Mouse (Mus musculus): ENCODE data around the gene Igfbpl1. TPM values are rescaled to one million over a fixed set of nuclear protein-coding genes. Genes with fewer than 3 reads are reported as not detected.

The Igfbpl1 gene
- polyA plus RNA-seq, 2 experiments: 0.08 to 1.6 TPM

GRCm38 (mm10) chr4:45786674-45787073 lies 40.0 kb downstream of the Igfbpl1 start:
- whole genome bisulfite sequencing: 44% methylated on average over 4 of the region's 4 CpGs
- no peaks in the 10 kb centered on the region for H3K27me3 ChIP-seq (ENCODE audit: control insufficient read depth, insufficient read depth, low read length)
- H3K4me3 ChIP-seq (replicated peaks; ENCODE audit: low read length): no peak overlapping the region
- ATAC-seq (ENCODE audit: low FRiP score, low read depth): no peak
- no peak for TF ChIP-seq POLR2A (IDR thresholded peaks at IDR 0.05; ENCODE audit: borderline replicate concordance, extremely low read depth, insufficient read depth, insufficient read length)
- no peaks in the 10 kb centered on the region for H3K4me1 ChIP-seq (ENCODE audit: control insufficient read depth, insufficient read depth, low read length)
- no peaks in the 10 kb centered on the region for H3K9me3 ChIP-seq (ENCODE audit: control insufficient read depth, low read length)
- DNase-seq (ENCODE audit: low spot score): no peak
- H3K36me3 ChIP-seq (ENCODE audit: control insufficient read depth, insufficient read depth, low read length): no peaks in the 10 kb centered on the region
- no peak overlapping the region for H3K27ac ChIP-seq (replicated peaks; ENCODE audit: low read depth, low read length)
- H3K4me2 ChIP-seq (replicated peaks; ENCODE audit: low read depth, low read length, severe bottlenecking): no peak overlapping the region
- no peak overlapping the region for H3K9ac ChIP-seq (ENCODE audit: low read depth, low read length, severe bottlenecking)

- TF ChIP-seq POLR2A (IDR thresholded peaks at IDR 0.05; ENCODE audit: borderline replicate concordance, extremely low read depth, insufficient read depth, insufficient read length): no peak
- no peaks in the 10 kb centered on the region for H3K27me3 ChIP-seq (ENCODE audit: control insufficient read depth, insufficient read depth, low read length)
- no peak overlapping the region for H3K9ac ChIP-seq (ENCODE audit: low read depth, low read length, severe bottlenecking)
- H3K36me3 ChIP-seq (ENCODE audit: control insufficient read depth, insufficient read depth, low read length): no peaks in the 10 kb centered on the region
- ATAC-seq (ENCODE audit: low FRiP score, low read depth) (no peak), DNase-seq (ENCODE audit: low spot score) (no peak)
- no peak overlapping the region for H3K4me2 ChIP-seq (replicated peaks; ENCODE audit: low read depth, low read length, severe bottlenecking)
- no peak overlapping the region for H3K27ac ChIP-seq (replicated peaks; ENCODE audit: low read depth, low read length)
- WGBS: 5% methylated on average over 2 of the region's 2 CpGs
- H3K4me1 ChIP-seq (ENCODE audit: control insufficient read depth, insufficient read depth, low read length): no peaks in the 10 kb centered on the region
- no peaks in the 10 kb centered on the region for H3K9me3 ChIP-seq (ENCODE audit: control insufficient read depth, low read length)
- H3K4me3 ChIP-seq (replicated peaks; ENCODE audit: low read length): no peak overlapping the region
These were observed 40.8 kb downstream of the Igfbpl1 start for GRCm38 (mm10) chr4:45785959-45786358.

- no peak overlapping the region for H3K9ac ChIP-seq (ENCODE audit: low read depth, low read length, severe bottlenecking)
- H3K4me2 ChIP-seq (replicated peaks; ENCODE audit: low read depth, low read length, severe bottlenecking): no peak overlapping the region
- DNase-seq (ENCODE audit: low spot score): no peak
- no peak overlapping the region for H3K27ac ChIP-seq (replicated peaks; ENCODE audit: low read depth, low read length)
- H3K4me3 ChIP-seq (replicated peaks; ENCODE audit: low read length): no peak overlapping the region
- no peak for TF ChIP-seq POLR2A (IDR thresholded peaks at IDR 0.05; ENCODE audit: borderline replicate concordance, extremely low read depth, insufficient read depth, insufficient read length)
- no peaks in the 10 kb centered on the region for H3K27me3 ChIP-seq (ENCODE audit: control insufficient read depth, insufficient read depth, low read length)
- H3K36me3 ChIP-seq (ENCODE audit: control insufficient read depth, insufficient read depth, low read length): no peaks in the 10 kb centered on the region
- H3K4me1 ChIP-seq (ENCODE audit: control insufficient read depth, insufficient read depth, low read length): no peaks in the 10 kb centered on the region
- no peaks in the 10 kb centered on the region for H3K9me3 ChIP-seq (ENCODE audit: control insufficient read depth, low read length)
- ATAC-seq (ENCODE audit: low FRiP score, low read depth): no peak
- WGBS: 52% methylated on average over 1 of the region's 1 CpGs
These were observed 43.1 kb downstream of the Igfbpl1 start for GRCm38 (mm10) chr4:45783671-45784070.

GRCm38 (mm10) chr4:45771619-45772018 lies 55.1 kb downstream of the Igfbpl1 start:
- TF ChIP-seq POLR2A (IDR thresholded peaks at IDR 0.05; ENCODE audit: borderline replicate concordance, extremely low read depth, insufficient read depth, insufficient read length): no peak
- H3K4me3 ChIP-seq (replicated peaks; ENCODE audit: low read length): no peak overlapping the region
- peaks cover 3% of the 10 kb centered on the region; the same call in 1 of the 2 replicates for H3K27me3 ChIP-seq (ENCODE audit: control insufficient read depth, insufficient read depth, low read length)
- H3K4me1 ChIP-seq (ENCODE audit: control insufficient read depth, insufficient read depth, low read length): no peaks in the 10 kb centered on the region
- no peak overlapping the region for H3K4me2 ChIP-seq (replicated peaks; ENCODE audit: low read depth, low read length, severe bottlenecking)
- 0 out of 2 replicates have a peak, but pooled peaks have one; percentile 24 for ATAC-seq (ENCODE audit: low FRiP score, low read depth)
- H3K9ac ChIP-seq (ENCODE audit: low read depth, low read length, severe bottlenecking): no peak overlapping the region
- 5% methylated on average over 5 of the region's 5 CpGs for WGBS
- H3K9me3 ChIP-seq (ENCODE audit: control insufficient read depth, low read length): no peaks in the 10 kb centered on the region
- peak; percentile 67 for DNase-seq (ENCODE audit: low spot score)
- no peak overlapping the region for H3K27ac ChIP-seq (replicated peaks; ENCODE audit: low read depth, low read length)
- H3K36me3 ChIP-seq (ENCODE audit: control insufficient read depth, insufficient read depth, low read length): no peaks in the 10 kb centered on the region

- no peaks in the 10 kb centered on the region for H3K9me3 ChIP-seq (ENCODE audit: control insufficient read depth, low read length)
- peaks cover 7% of the 10 kb centered on the region; the same call in 1 of the 2 replicates for H3K27me3 ChIP-seq (ENCODE audit: control insufficient read depth, insufficient read depth, low read length)
- no peak overlapping the region for H3K4me3 ChIP-seq (replicated peaks; ENCODE audit: low read length)
- DNase-seq (ENCODE audit: low spot score) (no peak), ATAC-seq (ENCODE audit: low FRiP score, low read depth) (no peak)
- peaks cover under 1% of the 10 kb centered on the region; the same call in 1 of the 2 replicates for H3K4me1 ChIP-seq (ENCODE audit: control insufficient read depth, insufficient read depth, low read length)
- H3K4me2 ChIP-seq (replicated peaks; ENCODE audit: low read depth, low read length, severe bottlenecking): no peak overlapping the region
- H3K27ac ChIP-seq (replicated peaks; ENCODE audit: low read depth, low read length): no peak overlapping the region
- H3K9ac ChIP-seq (ENCODE audit: low read depth, low read length, severe bottlenecking): no peak overlapping the region
- H3K36me3 ChIP-seq (ENCODE audit: control insufficient read depth, insufficient read depth, low read length): no peaks in the 10 kb centered on the region
- no peak for TF ChIP-seq POLR2A (IDR thresholded peaks at IDR 0.05; ENCODE audit: borderline replicate concordance, extremely low read depth, insufficient read depth, insufficient read length)
- WGBS: 32% methylated on average over 8 of the region's 8 CpGs
These were observed 55.5 kb downstream of the Igfbpl1 start for GRCm38 (mm10) chr4:45771173-45771572.

GRCm38 (mm10) chr4:45770638-45771033 lies 56.1 kb downstream of the Igfbpl1 start:
- no peak overlapping the region for H3K4me2 ChIP-seq (replicated peaks; ENCODE audit: low read depth, low read length, severe bottlenecking)
- H3K27me3 ChIP-seq (ENCODE audit: control insufficient read depth, insufficient read depth, low read length): peaks cover 10% of the 10 kb centered on the region; the same call in 1 of the 2 replicates
- H3K4me3 ChIP-seq (replicated peaks; ENCODE audit: low read length): no peak overlapping the region
- H3K9ac ChIP-seq (ENCODE audit: low read depth, low read length, severe bottlenecking): no peak overlapping the region
- ATAC-seq (ENCODE audit: low FRiP score, low read depth): no peak
- 37% methylated on average over 4 of the region's 4 CpGs for whole genome bisulfite sequencing
- H3K9me3 ChIP-seq (ENCODE audit: control insufficient read depth, low read length): no peaks in the 10 kb centered on the region
- peaks cover 5% of the 10 kb centered on the region; the same call in 1 of the 2 replicates for H3K4me1 ChIP-seq (ENCODE audit: control insufficient read depth, insufficient read depth, low read length)
- no peak for TF ChIP-seq POLR2A (IDR thresholded peaks at IDR 0.05; ENCODE audit: borderline replicate concordance, extremely low read depth, insufficient read depth, insufficient read length)
- DNase-seq (ENCODE audit: low spot score): no peak
- no peak overlapping the region for H3K27ac ChIP-seq (replicated peaks; ENCODE audit: low read depth, low read length)
- no peaks in the 10 kb centered on the region for H3K36me3 ChIP-seq (ENCODE audit: control insufficient read depth, insufficient read depth, low read length)
